In genomic region chr8:122151541-122151940, GRCm38 (mm10) we compare ENCODE assay signal across 15 mouse cellular contexts.
"Had no signal": no experiment of that assay in that cellular context is flagged by ENCODE, and none has a peak within 500 bp of the region (broad histone marks: within the 10 kb centered on the region; RNA-seq: fewer than 3 reads in every experiment).

No protein-coding gene starts in this region.

- H3K9me3 ChIP-seq: kidney, embryonic 15.5 days; liver, embryonic 13.5 days; stomach, embryonic 15.5 days had no signal

- H3K4me1 ChIP-seq: liver, embryonic 13.5 days had no signal

- H3K27ac ChIP-seq: kidney, embryonic 15.5 days; left cerebral cortex, adult 2 months; liver, embryonic 13.5 days; stomach, embryonic 15.5 days had no signal

- H3K36me3 ChIP-seq: kidney, embryonic 15.5 days; liver, embryonic 13.5 days; stomach, embryonic 15.5 days had no signal

- H3K27me3 ChIP-seq: kidney, embryonic 15.5 days; liver, embryonic 13.5 days; stomach, embryonic 15.5 days had no signal

- DNase-seq: kidney, postnatal 10 days; kidney, postnatal 36 days; layer of hippocampus, postnatal 36 days; liver, embryonic 13.5 days; lung, adult 2 months; lung, postnatal 14 days; lung, postnatal 4 days; midbrain, embryonic 14.5 days; retina, postnatal 1 day; right cerebral cortex, postnatal 25 days; spleen, adult 18-20 months; thymus, adult 18-20 months had no signal

- H3K4me3 ChIP-seq: kidney, embryonic 15.5 days; left cerebral cortex, adult 2 months; liver, embryonic 13.5 days; stomach, embryonic 15.5 days had no signal
